Mouse (Mus musculus) large intestine, adult 2 months (tissue): ENCODE measurements around the gene Abhd17a. TPM values are rescaled to one million over a fixed set of nuclear protein-coding genes. Genes with fewer than 3 reads are reported as not detected.

Experiments
- DNase-seq: peaks from one replicate; pipeline ENCODE4 v3.0.0-alpha.2; 2012; ENCODE audit warnings: low read depth, low spot score
- WGBS: fragments of 180-500 bp; shearing (Covaris S2); methylation state at CpG from one replicate; pipeline ENCODE4 v1.1.7; 2018; 5-methylcytosine and 5-hydroxymethylcytosine counted together
- polyA plus RNA-seq: library from polyadenylated mRNA; depleted of rRNA; stranded (reverse); fragments of >200 nt; gene quantifications from 2 replicates; pipeline ENCODE4 v1.2.3, GENCODE M21; 2012; rRNA removed

Abhd17a gene
- 214 and 233 TPM in 2 replicates for polyA plus RNA-seq

- DNase-seq, result peak; percentile 97
- WGBS, result under 1% methylated on average over 73 of the region's 73 CpGs
Measured at GRCm38 (mm10) chr10:80589879-80590854, at the start of gene Abhd17a. Abhd17a (minus strand) TSS chr10:80590341.

DNA sequence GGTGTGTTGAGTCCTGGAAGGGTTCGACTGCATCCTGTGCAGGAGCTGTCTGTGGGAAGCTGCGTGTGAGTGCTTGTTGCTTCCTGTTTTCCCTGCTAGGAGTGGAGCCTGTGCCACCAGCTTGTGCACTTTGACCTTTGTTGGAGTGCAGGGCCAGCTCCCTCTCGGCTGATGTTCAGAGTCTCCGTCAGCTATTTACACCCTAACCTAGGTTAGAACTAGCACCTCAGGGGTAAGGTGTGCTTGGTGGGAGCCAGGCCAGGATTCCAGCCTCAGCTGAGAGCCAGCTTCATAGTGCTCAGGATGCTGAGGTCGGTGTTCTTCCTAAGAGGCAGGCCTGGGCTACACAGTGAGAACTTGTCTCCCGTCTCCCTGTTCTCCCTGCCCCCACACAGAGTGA is 45.2 kb upstream of the Abhd17a start:
- no peak for DNase-seq
- 57% methylated on average over 6 of the region's 6 CpGs for WGBS

- DNase-seq, result no peak
- 80% methylated on average over 9 of the region's 9 CpGs for WGBS
Measured at GRCm38 (mm10) chr10:80628925-80629324, 38.8 kb upstream of the Abhd17a start.

GRCm38 (mm10) chr10:80627685-80628084 is 37.5 kb upstream of the Abhd17a start:
- no peak for DNase-seq
- WGBS, result 52% methylated on average over 2 of the region's 2 CpGs

GRCm38 (mm10) chr10:80625764-80626163 is 35.6 kb upstream of the Abhd17a start:
- 61% methylated on average over 4 of the region's 4 CpGs for WGBS
- DNase-seq, result no peak

DNA sequence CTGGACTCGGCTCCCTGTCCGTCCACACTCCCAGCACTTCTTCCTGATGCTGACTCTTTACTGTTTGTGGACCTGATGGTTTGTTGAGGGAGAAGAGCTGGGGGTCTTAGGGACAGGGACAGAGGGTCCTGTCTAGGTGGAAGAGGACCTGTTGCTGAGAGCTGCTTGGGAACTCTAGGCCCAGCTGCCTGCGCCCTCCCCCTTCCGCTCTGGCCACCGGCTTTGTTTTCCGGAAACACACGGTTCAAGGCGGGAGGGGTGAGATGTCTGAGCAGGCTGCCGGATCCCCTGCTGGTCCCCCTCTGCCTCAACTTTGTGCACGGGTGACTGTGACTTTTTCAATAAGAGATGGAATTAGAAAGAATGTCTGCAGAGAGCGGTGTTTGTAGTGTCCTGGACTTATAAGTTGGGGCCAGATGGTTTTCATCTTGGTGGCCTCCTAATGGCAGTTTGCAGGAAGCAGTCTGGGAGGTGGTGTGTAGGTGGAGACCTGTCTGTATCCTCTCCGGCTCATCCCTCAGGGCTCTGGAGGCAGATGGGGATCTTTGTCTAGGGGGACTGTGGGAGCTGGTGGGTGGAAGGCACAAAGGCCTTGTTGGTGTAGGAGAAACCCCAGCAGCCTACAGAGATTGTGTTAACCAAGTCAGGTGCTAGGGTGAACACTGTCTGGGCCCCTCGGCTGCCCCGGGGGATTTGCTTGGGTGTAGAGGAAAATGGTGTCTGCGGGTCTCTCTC is 33.5 kb upstream of the Abhd17a start:
- DNase-seq, result no peak
- WGBS, result 10% methylated on average over 15 of the region's 15 CpGs

DNA sequence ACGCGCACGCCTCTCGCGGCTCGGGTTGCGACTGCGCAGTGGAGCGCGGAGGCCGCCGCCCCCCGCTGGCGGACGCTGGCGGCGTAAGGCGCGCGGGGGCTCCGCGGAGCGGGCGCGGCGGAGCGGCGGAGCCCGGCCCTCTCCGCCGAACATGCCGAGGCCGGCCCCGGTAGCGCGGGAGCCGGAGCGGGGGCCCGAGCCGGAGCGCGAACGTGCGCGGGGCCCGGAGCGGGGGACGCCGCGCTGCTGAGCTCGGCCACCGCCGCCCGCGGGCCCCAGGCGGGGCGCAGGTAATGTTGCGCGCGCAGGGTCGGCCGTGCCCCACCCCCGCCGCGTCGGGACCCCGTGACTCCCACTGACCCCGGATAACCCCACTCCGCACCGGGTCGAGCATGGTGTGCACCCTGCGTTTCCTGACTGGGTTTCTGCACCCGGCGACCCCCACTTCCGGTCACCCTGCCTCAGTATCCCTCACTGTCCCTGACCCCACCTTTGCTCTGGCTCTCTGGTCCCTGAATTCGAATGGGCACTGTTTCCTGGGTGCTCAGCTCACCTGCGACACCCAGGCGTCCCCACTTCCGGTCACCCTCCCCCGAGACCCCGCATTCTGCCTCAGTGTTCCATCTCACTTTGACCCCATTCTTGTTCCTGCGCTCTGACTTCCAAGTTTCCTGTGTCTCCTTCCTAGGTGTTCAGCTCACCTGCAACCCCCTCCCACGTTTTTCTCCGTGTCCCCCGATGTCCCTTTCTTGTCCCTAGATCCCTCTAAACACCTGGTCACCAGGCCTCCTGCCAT is 32.7 kb upstream of the Abhd17a start, which contains the start of gene Csnk1g2:
TSS of gene Csnk1g2 (plus strand) at position 178 of the 796 bp plus-strand sequence.
- no peak for DNase-seq
- WGBS, result 1% methylated on average over 82 of the region's 85 CpGs

- WGBS, result under 1% methylated on average over 64 of the region's 64 CpGs
Measured at GRCm38 (mm10) chr10:80621940-80622660, 32.0 kb upstream of the Abhd17a start.

GRCm38 (mm10) chr10:80621690-80621939 is 31.5 kb upstream of the Abhd17a start:
- WGBS, result under 1% methylated on average over 9 of the region's 9 CpGs
- no peak for DNase-seq

More at GRCm38 (mm10) chr10:80621940-80622660, 32.0 kb upstream of the Abhd17a start:
- peak; percentile 100 for DNase-seq

DNA sequence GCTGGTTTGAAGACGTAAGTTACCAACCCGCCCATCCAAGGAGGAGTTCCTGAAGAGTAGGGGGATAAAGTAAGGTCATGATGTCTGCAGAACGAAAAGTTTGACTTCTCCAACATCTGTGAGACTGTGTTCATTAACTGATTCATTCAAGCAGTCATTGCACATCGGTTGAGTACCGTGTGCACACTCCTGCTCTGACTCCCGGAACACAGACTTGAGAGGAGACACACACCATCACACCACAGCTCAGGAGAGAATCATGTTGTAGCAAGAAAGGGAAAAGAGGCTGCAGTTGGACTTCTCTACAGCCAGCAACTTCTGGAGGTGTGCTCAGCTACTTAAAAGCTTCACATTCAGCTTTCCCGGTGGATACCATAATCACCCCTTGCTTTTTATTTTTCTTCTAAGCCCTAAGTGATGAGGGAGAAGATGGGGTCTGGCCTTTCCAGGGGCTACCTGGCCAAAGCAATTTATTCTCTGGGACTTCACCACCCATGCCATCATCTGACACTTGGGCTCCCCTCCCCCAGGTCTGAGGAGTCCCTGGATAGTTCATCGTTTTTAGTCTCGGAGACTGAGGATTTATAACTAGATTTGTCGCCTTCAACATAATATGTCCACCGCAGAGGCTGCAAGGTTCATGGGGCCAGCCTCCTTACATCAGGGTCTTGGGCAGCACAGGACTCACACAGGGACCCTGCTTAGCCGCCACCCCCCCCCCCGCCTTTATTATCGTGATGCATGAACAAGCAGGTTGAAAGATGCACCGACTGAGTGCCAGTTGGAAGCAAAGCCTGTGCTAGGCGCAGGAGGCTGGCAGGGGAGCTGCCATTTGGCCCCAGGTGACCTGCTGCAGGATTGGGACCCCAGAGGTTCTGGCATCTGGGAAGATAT is 30.9 kb upstream of the Abhd17a start:
- WGBS, result 57% methylated on average over 16 of the region's 16 CpGs
- DNase-seq, result no peak

- no peak for DNase-seq
- WGBS, result 84% methylated on average over 9 of the region's 9 CpGs
Measured at GRCm38 (mm10) chr10:80620365-80620764, 30.2 kb upstream of the Abhd17a start.

GRCm38 (mm10) chr10:80619465-80620244 is 29.5 kb upstream of the Abhd17a start:
- DNase-seq, result no peak
- 49% methylated on average over 8 of the region's 8 CpGs for WGBS

DNA sequence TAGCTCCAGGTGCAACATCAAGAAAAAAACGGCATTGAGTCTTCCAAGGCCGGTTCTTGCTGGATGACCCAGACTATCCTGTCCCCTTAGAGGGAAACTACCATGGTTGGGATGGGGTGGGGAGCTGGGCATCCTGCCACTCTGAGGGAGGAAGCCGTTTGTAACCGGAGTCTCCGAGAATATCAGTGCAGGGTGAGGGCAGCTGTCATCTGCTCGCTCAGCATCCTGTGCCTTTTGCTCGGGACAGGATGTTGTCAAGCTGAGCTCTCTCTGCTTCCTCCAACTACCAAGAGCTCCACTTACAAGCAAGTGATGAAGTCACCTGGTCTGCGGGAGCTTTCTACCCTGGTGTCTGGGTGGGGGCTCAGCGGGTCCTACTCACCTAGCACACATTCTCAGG is 28.0 kb upstream of the Abhd17a start:
- 52% methylated on average over 9 of the region's 9 CpGs for WGBS
- DNase-seq, result no peak

DNA sequence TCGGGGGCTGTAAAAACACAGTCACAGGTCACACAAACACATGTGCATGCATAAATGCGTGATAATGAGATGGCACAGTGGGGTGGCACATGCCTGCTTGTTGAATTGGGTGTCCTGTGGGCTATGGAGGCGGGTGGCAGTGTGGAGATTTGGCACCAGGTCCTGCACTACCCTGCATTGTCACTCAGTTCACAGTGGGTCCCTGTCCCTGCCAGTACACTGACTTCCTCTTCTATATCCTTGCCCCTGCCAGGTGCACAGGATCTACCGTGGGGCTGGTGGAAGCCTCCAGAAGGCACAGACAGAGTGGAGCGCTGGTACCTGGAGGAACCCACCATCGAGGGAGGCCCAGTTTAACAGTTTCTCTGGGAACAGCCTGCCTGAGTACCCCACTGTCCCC is 24.2 kb upstream of the Abhd17a start:
- no peak for DNase-seq
- WGBS, result 84% methylated on average over 6 of the region's 6 CpGs

DNA sequence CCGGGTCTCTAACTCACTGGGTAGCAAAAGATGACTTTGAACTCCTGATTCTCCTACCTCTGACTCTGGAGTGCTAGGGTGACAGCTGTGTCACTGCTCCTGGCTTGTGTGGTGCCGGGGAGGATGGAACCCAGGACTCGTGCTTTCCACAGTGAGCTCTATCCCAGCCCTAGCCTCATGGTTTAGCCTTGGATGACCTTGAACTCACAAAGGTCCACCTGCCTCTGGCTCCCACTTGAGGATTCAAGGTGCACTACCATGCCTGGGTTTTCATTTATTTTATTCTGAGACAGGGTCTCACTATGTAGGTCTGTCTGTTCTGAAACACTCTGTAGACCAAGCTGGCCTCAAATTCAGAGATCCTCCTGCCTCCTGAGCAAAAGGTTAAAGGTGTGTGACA is 23.7 kb upstream of the Abhd17a start:
- 81% methylated on average over 3 of the region's 3 CpGs for WGBS

GRCm38 (mm10) chr10:80611905-80612304 is 21.8 kb upstream of the Abhd17a start:
- 91% methylated on average over 3 of the region's 3 CpGs for WGBS
- no peak for DNase-seq

More for the DNA sequence above, 23.7 kb upstream of the Abhd17a start:
- no peak for DNase-seq

DNA sequence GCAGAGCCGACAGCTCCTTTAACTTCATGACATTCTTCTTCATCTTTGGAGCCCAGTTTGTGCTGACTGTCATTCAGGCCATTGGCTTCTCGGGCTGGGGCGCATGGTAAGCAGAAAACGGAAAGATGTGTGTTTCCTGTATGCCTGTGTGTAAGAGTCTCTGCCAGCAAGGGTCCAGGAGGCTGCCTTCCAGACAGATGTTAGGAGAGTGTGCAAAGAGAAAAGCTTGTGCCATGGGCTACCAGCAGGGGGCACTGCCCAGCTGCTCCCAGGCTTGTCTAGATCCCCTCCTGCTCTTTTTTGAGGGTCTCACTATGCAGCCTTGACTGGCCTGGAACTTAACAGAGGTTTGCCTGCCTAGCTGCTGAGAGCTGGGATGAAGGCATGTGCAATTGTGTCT is 20.9 kb upstream of the Abhd17a start:
- 67% methylated on average over 4 of the region's 4 CpGs for WGBS
- DNase-seq, result no peak
